Comparison of ENCODE assay signal across 11 mouse cellular contexts in the genomic region with DNA sequence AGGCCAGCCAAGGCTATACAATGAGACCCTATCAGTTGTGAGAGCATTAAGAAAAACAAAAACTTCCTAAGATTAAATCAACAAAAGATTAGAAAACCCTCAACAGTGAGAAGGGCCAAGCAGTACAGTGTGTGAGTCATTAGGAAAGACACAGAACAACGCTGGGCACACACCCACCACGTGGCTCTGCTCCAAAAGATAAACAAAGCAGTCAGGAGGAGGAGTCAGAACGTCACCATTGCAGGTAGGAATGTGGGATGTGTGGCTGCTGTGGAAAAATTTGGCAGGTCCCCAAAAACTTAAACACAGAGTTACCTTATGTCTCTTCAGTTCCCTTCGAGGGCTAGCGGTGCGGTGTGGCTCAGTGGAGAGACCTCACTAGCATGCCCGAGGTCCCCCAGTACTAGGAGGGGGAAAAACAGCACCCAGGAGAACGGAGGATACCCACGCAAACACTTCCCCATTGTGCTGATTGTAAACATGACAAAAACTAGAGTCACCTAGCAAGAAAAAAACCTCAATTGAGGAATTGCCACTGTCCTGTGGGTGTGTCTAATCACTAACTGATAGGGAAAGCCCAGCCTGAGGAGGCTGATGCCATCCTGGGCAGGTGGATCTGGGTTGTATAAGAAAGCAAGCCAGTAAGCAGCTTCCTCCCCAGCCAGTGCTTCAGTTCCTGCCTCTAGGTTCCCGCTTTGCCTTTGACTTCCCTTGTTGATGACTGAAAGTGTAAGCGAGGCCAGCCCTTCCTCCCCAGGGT. TPM values are rescaled to one million over a fixed set of nuclear protein-coding genes. Genes with fewer than 3 reads are reported as not detected.
DNase-seq lines count a peak whose midpoint lies in the region; ATAC-seq lines count a peak whose summit lies in the region.
"Had no signal": no experiment of that assay in that cellular context is flagged by ENCODE, and none has a peak within 500 bp of the region (broad histone marks: within the 10 kb centered on the region; RNA-seq: fewer than 3 reads in every experiment).

No protein-coding gene starts in this region.

- DNase-seq in heart, postnatal 36 days = no peak
- DNase-seq in liver, embryonic 13.5 days = no peak
- DNase-seq in naive thymus-derived CD4-positive, alpha-beta T cell, adult 2 months (ENCODE audit: low read depth) = peak; percentile 40
- DNase-seq in ovary, adult 18-20 months (ENCODE audit: low spot score) = no peak
- DNase-seq in hindbrain, embryonic 11.5 days (ENCODE audit: low spot score) = no peak
- DNase-seq: thymus, postnatal 4 days had no signal

- H3K4me2 ChIP-seq in heart, embryonic 12.5 days = no peak overlapping the region
- 0 out of 2 replicates have a peak overlapping the region, but pooled peaks have one; percentile 15 for H3K4me2 ChIP-seq in liver, embryonic 13.5 days
- no peak overlapping the region for H3K4me2 ChIP-seq in midbrain, embryonic 15.5 days
- H3K4me2 ChIP-seq in hindbrain, embryonic 11.5 days (replicated peaks; ENCODE audit: low read depth, low read length) = no peak overlapping the region
- H3K4me2 ChIP-seq: hindbrain, embryonic 15.5 days had no signal

- peak overlapping the region; percentile 53 for H3K27ac ChIP-seq in heart, embryonic 12.5 days (ENCODE audit: poor library complexity, severe bottlenecking)
- peak overlapping the region; percentile 59 for H3K27ac ChIP-seq in brown adipose tissue, adult 24 weeks (replicated peaks; ENCODE audit: low read depth, low read length)
- no peak overlapping the region for H3K27ac ChIP-seq in liver, embryonic 13.5 days
- H3K27ac ChIP-seq in midbrain, embryonic 15.5 days = no peak overlapping the region
- no peak overlapping the region for H3K27ac ChIP-seq in hindbrain, embryonic 11.5 days (ENCODE audit: low read depth, low read length)
- H3K27ac ChIP-seq: hindbrain, embryonic 15.5 days had no signal

- H3K27me3 ChIP-seq in heart, embryonic 12.5 days (replicated peaks) = no peaks in the 10 kb centered on the region
- H3K27me3 ChIP-seq in liver, embryonic 13.5 days = no peaks in the 10 kb centered on the region
- H3K27me3 ChIP-seq in midbrain, embryonic 15.5 days (replicated peaks) = no peaks in the 10 kb centered on the region
- 0 out of 2 replicates have a peak, but pooled peaks cover 2% of the 10 kb centered on the region for H3K27me3 ChIP-seq in hindbrain, embryonic 11.5 days (ENCODE audit: control insufficient read depth, insufficient read depth, low read length)
- H3K27me3 ChIP-seq: hindbrain, embryonic 15.5 days had no signal

- ATAC-seq in heart, embryonic 12.5 days (ENCODE audit: insufficient number of reproducible peaks, low FRiP score) = peak; percentile 80
- ATAC-seq in liver, embryonic 13.5 days (ENCODE audit: low read depth) = no peak
- no peak for ATAC-seq in midbrain, embryonic 15.5 days (replicated peaks)
- no peak for ATAC-seq in hindbrain, embryonic 11.5 days (ENCODE audit: low FRiP score)

- H3K9ac ChIP-seq in heart, embryonic 12.5 days = no peak overlapping the region
- no peak overlapping the region for H3K9ac ChIP-seq in liver, embryonic 13.5 days
- H3K9ac ChIP-seq in midbrain, embryonic 15.5 days = no peak overlapping the region
- no peak overlapping the region for H3K9ac ChIP-seq in hindbrain, embryonic 11.5 days (ENCODE audit: low read depth, low read length)
- H3K9ac ChIP-seq: hindbrain, embryonic 15.5 days had no signal

- peaks cover 13% of the 10 kb centered on the region for H3K4me1 ChIP-seq in heart, embryonic 12.5 days (replicated peaks)
- H3K4me1 ChIP-seq in brown adipose tissue, adult 24 weeks (ENCODE audit: control insufficient read depth, insufficient read depth, insufficient read length, low read length) = peaks cover 5% of the 10 kb centered on the region; the same call in 1 of the 2 replicates
- H3K4me1 ChIP-seq in liver, embryonic 13.5 days (replicated peaks) = peaks cover 14% of the 10 kb centered on the region
- no peaks in the 10 kb centered on the region for H3K4me1 ChIP-seq in midbrain, embryonic 15.5 days
- H3K4me1 ChIP-seq in hindbrain, embryonic 11.5 days (replicated peaks; ENCODE audit: control insufficient read depth, insufficient read depth, low read length) = no peaks in the 10 kb centered on the region
- H3K4me1 ChIP-seq: hindbrain, embryonic 15.5 days had no signal

- WGBS in heart, embryonic 12.5 days = 42% methylated on average over 11 of the region's 11 CpGs
- 23% methylated on average over 11 of the region's 11 CpGs for WGBS in liver, embryonic 13.5 days (ENCODE audit: insufficient replicate concordance)
- 59% methylated on average over 11 of the region's 11 CpGs for WGBS in midbrain, embryonic 15.5 days
- 67% methylated on average over 11 of the region's 11 CpGs for WGBS in hindbrain, embryonic 11.5 days

- H3K9me3 ChIP-seq in heart, embryonic 12.5 days (replicated peaks) = no peaks in the 10 kb centered on the region
- no peaks in the 10 kb centered on the region for H3K9me3 ChIP-seq in liver, embryonic 13.5 days (replicated peaks)
- no peaks in the 10 kb centered on the region for H3K9me3 ChIP-seq in midbrain, embryonic 15.5 days
- no peaks in the 10 kb centered on the region for H3K9me3 ChIP-seq in hindbrain, embryonic 11.5 days (ENCODE audit: control insufficient read depth, low read length)
- H3K9me3 ChIP-seq: hindbrain, embryonic 15.5 days had no signal

- intact Hi-C loops in heart, postnatal 36 days (cut with DNase I) = loop anchor here (5.0 kb wide), 1 partner anchor 37 kb away; no protein-coding TSS in a partner anchor

- no peak overlapping the region for H3K4me3 ChIP-seq in heart, embryonic 12.5 days
- H3K4me3 ChIP-seq in brown adipose tissue, adult 24 weeks (ENCODE audit: insufficient read depth, low read depth, low read length) = no peak overlapping the region
- H3K4me3 ChIP-seq in liver, embryonic 13.5 days (replicated peaks) = no peak overlapping the region
- no peak overlapping the region for H3K4me3 ChIP-seq in midbrain, embryonic 15.5 days
- no peak overlapping the region for H3K4me3 ChIP-seq in hindbrain, embryonic 11.5 days (ENCODE audit: low read depth, low read length)
- H3K4me3 ChIP-seq: hindbrain, embryonic 15.5 days had no signal

- no peaks in the 10 kb centered on the region for H3K36me3 ChIP-seq in heart, embryonic 12.5 days
- no peaks in the 10 kb centered on the region for H3K36me3 ChIP-seq in liver, embryonic 13.5 days
- no peaks in the 10 kb centered on the region for H3K36me3 ChIP-seq in midbrain, embryonic 15.5 days (replicated peaks)
- H3K36me3 ChIP-seq in hindbrain, embryonic 11.5 days (ENCODE audit: control insufficient read depth, insufficient read depth, low read length) = no peaks in the 10 kb centered on the region
- H3K36me3 ChIP-seq: hindbrain, embryonic 15.5 days had no signal

RNA-seq across cellular contexts. Expression of gene Card10, which starts 12.7 kb away (rescaled TPM):
- polyA plus RNA-seq in heart, embryonic 12.5 days (2016; fragmentation: Nextera tagmentation; extraction: Ambion mirVana) = 6.1 and 7.5 TPM in 2 replicates
- total RNA-seq in heart, postnatal 36 days (2021) = 10 to 100 TPM; 15.4 to 19.0 TPM
- 3.9 and 4.8 TPM in 2 replicates for polyA plus RNA-seq in brown adipose tissue, adult 24 weeks (2012; ENCODE audit: insufficient read depth, insufficient read length, missing spikeins)
- polyA plus RNA-seq in liver, embryonic 13.5 days (2015; fragmentation: Nextera tagmentation; extraction: Ambion mirVana) = 1.1 and 1.3 TPM in 2 replicates
- 2.1 and 2.3 TPM in 2 replicates for polyA plus RNA-seq in midbrain, embryonic 15.5 days (2015; fragmentation: Nextera tagmentation; extraction: Ambion mirVana)
- polyA plus RNA-seq in hindbrain, embryonic 11.5 days (2014; fragmentation: Nextera tagmentation; extraction: Ambion mirVana) = 1.8 and 2.4 TPM in 2 replicates

RNA-seq across cellular contexts. Expression of gene Cdc42ep1, which starts 26.9 kb away (rescaled TPM):
- 40.5 and 40.8 TPM in 2 replicates for polyA plus RNA-seq in heart, embryonic 12.5 days (2016; fragmentation: Nextera tagmentation; extraction: Ambion mirVana)
- total RNA-seq in heart, postnatal 36 days (2021) = 10 to 100 TPM; 37.6 to 47.6 TPM
- 18.4 and 21.7 TPM in 2 replicates for polyA plus RNA-seq in brown adipose tissue, adult 24 weeks (2012; ENCODE audit: insufficient read depth, insufficient read length, missing spikeins)
- polyA plus RNA-seq in liver, embryonic 13.5 days (2015; fragmentation: Nextera tagmentation; extraction: Ambion mirVana) = 9.5 and 10.8 TPM in 2 replicates
- polyA plus RNA-seq in midbrain, embryonic 15.5 days (2015; fragmentation: Nextera tagmentation; extraction: Ambion mirVana) = 13.1 and 15.7 TPM in 2 replicates
- polyA plus RNA-seq in hindbrain, embryonic 11.5 days (2014; fragmentation: Nextera tagmentation; extraction: Ambion mirVana) = 7.8 and 9.1 TPM in 2 replicates

RNA-seq across cellular contexts. Expression of gene Lgals2, which starts 39.8 kb away (rescaled TPM):
- 0.84 TPM in 1 of 2 replicates, not detected in the other for polyA plus RNA-seq in heart, embryonic 12.5 days (2016; fragmentation: Nextera tagmentation; extraction: Ambion mirVana)
- under 1 TPM in 1 of 2 experiments, not detected in 1; 0.56 TPM for total RNA-seq in heart, postnatal 36 days (2021)
- not detected in 2 replicates for polyA plus RNA-seq in brown adipose tissue, adult 24 weeks (2012; ENCODE audit: insufficient read depth, insufficient read length, missing spikeins)
- 10.0 and 13.7 TPM in 2 replicates for polyA plus RNA-seq in liver, embryonic 13.5 days (2015; fragmentation: Nextera tagmentation; extraction: Ambion mirVana)
- 0.31 TPM in 1 of 2 replicates, not detected in the other for polyA plus RNA-seq in midbrain, embryonic 15.5 days (2015; fragmentation: Nextera tagmentation; extraction: Ambion mirVana)
- not detected in 2 replicates for polyA plus RNA-seq in hindbrain, embryonic 11.5 days (2014; fragmentation: Nextera tagmentation; extraction: Ambion mirVana)
- polyA plus RNA-seq: hindbrain, embryonic 15.5 days; limb, embryonic 11.5 days had no signal

RNA-seq across cellular contexts. Expression of gene Mfng, which starts 42.2 kb away (rescaled TPM):
- 7.3 and 7.9 TPM in 2 replicates for polyA plus RNA-seq in heart, embryonic 12.5 days (2016; fragmentation: Nextera tagmentation; extraction: Ambion mirVana)
- 10 to 100 TPM; 11.2 to 11.8 TPM for total RNA-seq in heart, postnatal 36 days (2021)
- 12.0 and 20.7 TPM in 2 replicates for polyA plus RNA-seq in brown adipose tissue, adult 24 weeks (2012; ENCODE audit: insufficient read depth, insufficient read length, missing spikeins)
- 7.0 and 7.2 TPM in 2 replicates for polyA plus RNA-seq in liver, embryonic 13.5 days (2015; fragmentation: Nextera tagmentation; extraction: Ambion mirVana)
- 27.1 and 30.1 TPM in 2 replicates for polyA plus RNA-seq in midbrain, embryonic 15.5 days (2015; fragmentation: Nextera tagmentation; extraction: Ambion mirVana)
- 34.6 and 34.7 TPM in 2 replicates for polyA plus RNA-seq in hindbrain, embryonic 11.5 days (2014; fragmentation: Nextera tagmentation; extraction: Ambion mirVana)

Comparison
In these comparisons a context has a peak if more than half of its experiments do, and no peak if none do; other contexts are left out.
1. H3K27ac ChIP-seq: peak in heart, embryonic 12.5 days (single experiment) and brown adipose tissue, adult 24 weeks (single experiment); none in liver, embryonic 13.5 days (single experiment), midbrain, embryonic 15.5 days (single experiment) and hindbrain, embryonic 11.5 days (single experiment).